Mouse (Mus musculus) kidney, postnatal 36 days (tissue): ENCODE measurements around the gene Esyt1.

Experiments
- DNase-seq, 2 experiments: peaks; one replicate each; pipeline ENCODE4 v3.0.0; 2021 to 2022; ENCODE audit warnings: mixed read lengths in 2 of 2

The Esyt1 gene

DNA sequence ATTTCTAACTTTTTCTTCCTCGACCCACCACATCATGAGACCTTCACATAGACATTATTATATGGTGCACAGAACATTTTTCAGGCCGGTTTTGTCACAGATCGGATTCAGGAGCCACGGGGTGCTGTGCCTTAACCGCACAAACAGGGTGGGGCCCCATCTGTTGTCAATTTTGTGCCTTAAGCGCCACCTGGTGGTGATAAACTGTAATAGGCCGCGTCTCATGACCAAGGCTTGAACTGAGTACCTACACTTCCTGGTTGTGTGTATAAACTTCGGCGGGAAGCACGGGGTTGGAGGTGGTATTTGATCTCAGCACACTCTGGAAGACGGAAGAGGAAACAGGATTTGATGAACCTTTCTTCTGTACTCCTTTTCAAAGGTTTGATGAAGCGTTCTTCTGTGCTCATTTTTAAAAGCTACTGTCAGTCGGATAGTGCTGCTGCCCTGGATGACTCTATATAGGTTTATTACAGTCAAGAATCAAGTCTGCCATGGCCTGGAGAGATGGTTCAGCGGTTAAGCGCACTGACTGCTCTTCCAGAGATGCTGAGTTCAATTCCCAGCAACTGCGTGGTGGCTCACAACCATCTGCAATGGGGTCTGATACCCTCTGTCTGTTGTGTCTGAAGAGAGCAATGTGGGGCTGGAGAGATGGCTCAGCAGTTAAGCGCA is 10.7 kb upstream of the Esyt1 start:
- peak; percentile 92 to 93 for DNase-seq

DNA sequence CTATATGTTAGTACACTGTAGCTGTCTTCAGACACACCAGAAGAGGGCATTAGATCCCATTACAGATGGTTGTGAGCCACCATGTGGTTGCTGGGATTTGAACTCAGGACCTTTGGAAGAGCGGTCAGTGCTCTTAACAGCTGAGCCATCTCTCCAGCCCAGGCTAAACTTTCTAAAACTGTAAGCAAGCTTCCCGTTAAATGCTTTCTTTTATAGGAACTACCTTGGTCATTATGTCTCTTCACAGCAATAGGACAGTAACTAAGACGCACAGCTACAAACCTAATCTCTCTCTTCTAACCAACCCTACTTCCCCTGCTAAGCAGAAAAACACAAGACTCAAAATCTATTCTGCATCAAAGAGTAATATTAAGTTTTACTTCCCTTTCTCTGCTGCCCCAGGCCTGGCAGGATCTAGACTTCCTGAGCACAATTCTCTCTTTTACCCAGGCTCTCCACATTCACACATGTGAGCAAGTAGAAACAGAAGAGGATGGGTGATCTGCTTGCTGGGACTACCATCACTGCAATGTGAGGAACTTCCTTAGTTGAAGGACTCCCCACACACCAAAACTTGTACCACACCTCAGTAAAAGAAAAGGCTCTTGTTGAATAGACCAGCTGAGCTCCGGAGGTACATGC is 10.1 kb upstream of the Esyt1 start:
- peak in 1 of 2 experiments; percentile 14 for DNase-seq

- no peak for DNase-seq
These were observed 9.5 kb upstream of the Esyt1 start for GRCm38 (mm10) chr10:128535206-128535605.

- DNase-seq: no peak
These were observed 990 bp upstream of the Esyt1 start for GRCm38 (mm10) chr10:128526366-128527356.

DNA sequence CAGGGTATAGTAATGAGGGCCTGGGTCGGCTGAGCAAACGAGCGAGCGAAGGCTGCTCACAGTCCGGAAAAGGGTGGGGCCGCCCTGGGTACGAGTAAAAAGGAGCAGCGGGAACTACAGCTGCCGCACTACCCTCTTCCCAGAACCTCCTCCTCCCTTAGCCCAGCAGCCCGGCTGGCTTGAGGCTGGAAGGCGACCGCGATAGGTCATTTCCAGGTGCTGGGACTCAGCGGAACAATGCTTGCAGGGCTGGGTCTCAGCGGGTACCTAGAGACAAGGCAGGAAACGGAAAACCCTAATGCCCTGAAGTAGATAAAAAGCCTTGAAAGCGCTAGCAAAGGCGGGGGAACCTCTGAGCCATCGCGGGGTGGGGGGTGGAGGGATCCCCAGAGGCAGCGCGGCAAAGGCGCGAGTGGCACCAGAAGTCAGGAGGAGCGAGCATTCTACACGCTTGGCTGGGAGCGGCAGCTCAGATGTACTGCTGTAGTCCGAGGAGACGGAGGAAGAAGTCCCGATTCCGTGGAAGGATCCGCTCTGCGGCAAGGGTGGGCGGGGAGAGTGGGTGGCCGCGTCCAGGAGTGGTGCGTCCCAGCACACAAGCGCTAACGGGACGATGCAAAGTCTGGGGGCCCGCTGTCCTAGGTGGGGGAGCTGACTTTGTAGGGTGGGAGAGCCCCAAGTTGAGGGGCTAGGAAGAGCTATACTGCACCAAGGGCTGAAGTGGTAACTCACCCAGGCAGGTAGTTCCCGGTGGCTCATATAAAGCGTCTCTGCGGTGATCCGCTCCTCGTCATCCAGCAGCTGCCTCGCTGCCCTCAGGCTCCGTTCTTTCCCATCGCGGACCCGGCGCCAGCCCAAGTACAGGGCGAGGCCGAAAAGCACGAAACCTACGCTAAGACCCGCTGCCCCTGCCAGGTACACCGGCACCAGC is 674 bp downstream of the Esyt1 start:
- DNase-seq: peak; percentile 36 to 67

- no peak for DNase-seq
These were observed 1.4 kb downstream of the Esyt1 start for GRCm38 (mm10) chr10:128524111-128524731.

DNA sequence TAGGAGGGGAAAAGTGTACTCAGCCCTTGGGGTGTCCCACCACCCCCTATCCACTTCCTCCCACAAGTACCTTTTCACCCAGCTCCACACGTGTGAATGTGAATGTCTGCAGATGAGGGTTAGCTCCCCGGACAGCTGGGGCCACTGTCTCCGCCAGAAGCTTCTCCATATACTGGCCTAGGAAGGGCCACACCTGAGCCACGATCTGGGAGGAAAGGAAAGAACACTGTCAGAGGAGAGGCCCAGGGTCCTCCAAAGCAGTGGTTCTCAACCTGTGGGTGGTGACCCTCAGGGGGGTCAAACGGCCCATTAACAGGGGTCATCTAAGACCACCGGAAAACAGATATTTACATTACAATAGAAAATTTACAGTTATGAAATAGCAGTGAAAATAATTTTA is 3.3 kb downstream of the Esyt1 start:
- no peak for DNase-seq

- DNase-seq: no peak
These were observed 5.1 kb downstream of the Esyt1 start for GRCm38 (mm10) chr10:128520591-128520990.

DNA sequence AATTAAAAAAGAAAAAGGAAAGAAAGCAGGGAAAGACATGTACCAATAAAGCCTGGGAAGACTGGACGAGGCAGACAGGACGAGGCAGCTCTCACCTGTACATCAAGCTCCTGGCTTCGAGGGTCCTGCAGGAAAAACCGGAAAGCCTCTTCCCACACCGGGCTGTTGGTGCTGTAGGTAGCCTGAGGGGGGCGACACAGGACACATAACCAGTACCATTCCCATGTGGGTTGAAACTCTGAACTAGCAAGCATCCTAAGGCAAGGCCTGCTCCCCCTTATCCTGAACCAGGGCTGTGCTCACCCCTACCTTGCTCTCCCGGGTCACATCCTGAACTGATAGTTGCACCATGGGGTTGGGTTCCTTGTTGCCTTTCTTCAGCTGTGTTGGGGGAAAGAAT is 6.8 kb downstream of the Esyt1 start:
- peak; percentile 54 to 79 for DNase-seq

DNA sequence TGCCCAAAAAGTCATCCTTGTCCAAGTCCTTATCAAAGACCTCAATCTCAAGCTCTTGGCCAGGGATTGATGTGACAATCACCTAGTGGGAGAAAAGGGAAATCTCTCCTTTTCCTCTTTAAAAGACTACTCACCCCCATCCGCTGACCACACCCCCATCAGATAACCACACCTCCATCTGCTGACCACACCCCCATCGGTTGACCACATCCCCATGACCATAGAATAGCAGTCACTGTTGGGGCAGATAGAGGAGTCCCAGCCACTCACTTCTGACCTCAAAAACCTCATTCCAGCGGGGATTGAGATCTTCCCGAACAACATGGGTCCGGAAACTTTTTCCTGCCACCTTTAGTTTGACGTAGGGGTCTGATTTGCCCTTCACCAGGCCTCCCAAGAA is 9.0 kb downstream of the Esyt1 start:
- DNase-seq: peak in 1 of 2 experiments; percentile 41

GRCm38 (mm10) chr10:128516029-128516428 is 9.6 kb downstream of the Esyt1 start:
- peak in 1 of 2 experiments; percentile 57 for DNase-seq

- no peak for DNase-seq
These were observed 10.6 kb downstream of the Esyt1 start for GRCm38 (mm10) chr10:128515044-128515443.

GRCm38 (mm10) chr10:128511761-128512160 is 13.9 kb downstream of the Esyt1 start:
- no peak for DNase-seq

- DNase-seq: no peak
These were observed 14.5 kb downstream of the Esyt1 start for GRCm38 (mm10) chr10:128511189-128511588.

- DNase-seq: no peak
These were observed 15.4 kb downstream of the Esyt1 start for GRCm38 (mm10) chr10:128510301-128510700.

- no peak for DNase-seq
These were observed 15.8 kb downstream of the Esyt1 start for GRCm38 (mm10) chr10:128509831-128510230.

- DNase-seq: no peak
These were observed 16.5 kb downstream of the Esyt1 start for GRCm38 (mm10) chr10:128509203-128509602.

GRCm38 (mm10) chr10:128508260-128508659 is 17.4 kb downstream of the Esyt1 start:
- DNase-seq: no peak

- DNase-seq: no peak
These were observed 19.7 kb downstream of the Esyt1 start for GRCm38 (mm10) chr10:128505974-128506373.

GRCm38 (mm10) chr10:128505371-128505667 is 20.4 kb downstream of the Esyt1 start:
- DNase-seq: peak; percentile 50 to 67

DNA sequence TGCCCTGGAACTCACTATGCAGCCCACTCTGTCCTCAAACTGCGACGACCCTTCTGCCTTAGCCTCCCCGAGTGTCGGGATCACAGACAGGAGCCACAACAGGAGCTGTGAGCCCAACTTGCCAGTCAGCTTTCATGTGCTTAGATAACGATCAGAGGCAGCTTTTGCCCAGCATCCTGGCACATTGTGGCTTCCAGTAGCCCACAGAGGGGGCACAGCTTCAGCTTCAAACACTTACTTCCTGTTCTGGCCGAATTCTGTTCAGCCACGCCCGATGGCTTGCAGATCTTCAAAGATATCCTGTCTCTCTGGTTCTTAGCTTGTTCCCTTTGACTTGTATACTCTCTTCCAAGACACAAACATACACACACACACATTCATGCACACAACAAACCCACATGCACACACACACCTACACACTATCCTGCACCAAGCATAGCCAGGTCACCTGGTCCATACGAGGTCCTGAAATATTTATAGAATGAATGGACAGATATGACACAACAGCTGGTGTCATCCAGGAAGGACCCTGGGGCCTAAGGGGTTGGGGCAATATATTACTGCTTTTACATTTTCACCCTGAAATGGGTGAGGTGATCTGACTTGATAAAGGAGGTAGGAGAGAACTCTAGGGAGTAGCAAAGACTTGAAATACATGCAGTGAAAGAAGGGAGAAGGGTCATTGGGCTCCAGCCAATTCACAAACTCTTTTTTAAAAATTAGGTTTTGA is 20.9 kb downstream of the Esyt1 start:
- DNase-seq: no peak
